Mouse (Mus musculus): ENCODE data around the gene Rpgrip1. TPM values are rescaled to one million over a fixed set of nuclear protein-coding genes. Genes with fewer than 3 reads are reported as not detected.
A peak's percentile ranks its signal among the peaks of the same experiment; 100 is the strongest.

The Rpgrip1 gene
- polyA plus RNA-seq, 1 experiment from 2014 or later, result 32.1 TPM

DNA sequence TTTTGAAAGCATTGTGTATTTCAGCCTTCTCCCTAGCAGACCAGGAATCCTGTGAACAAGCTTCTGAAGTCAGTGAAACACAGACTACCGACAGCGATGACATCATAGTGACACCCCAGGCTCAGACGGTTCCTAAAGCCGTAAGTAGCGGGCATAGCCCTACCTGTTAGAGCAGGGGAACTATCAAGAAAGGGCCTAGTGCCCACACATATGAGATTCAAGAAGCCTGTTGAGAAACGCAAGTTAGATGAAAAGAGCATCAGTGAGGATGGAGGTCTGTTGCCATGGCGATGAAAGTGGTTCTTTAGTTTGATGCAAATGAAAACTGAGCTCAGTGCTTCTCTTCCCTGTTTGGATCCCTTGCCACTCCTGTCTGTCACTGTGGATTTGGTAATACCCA lies 41.7 kb downstream of the Rpgrip1 start:
- Histone ChIP-seq H3K9me3 (replicated peaks) (no peaks in the 10 kb centered on the region), H3K27ac (ENCODE audit: poor library complexity, severe bottlenecking) (no peak overlapping the region), H3K4me2 (peak overlapping the region; percentile 42), H3K36me3 (no peaks in the 10 kb centered on the region), H3K27me3 (replicated peaks) (no peaks in the 10 kb centered on the region), H3K4me1 (replicated peaks) (no peaks in the 10 kb centered on the region), H3K4me3 (no peak overlapping the region), H3K9ac (no peak overlapping the region)
- ATAC-seq (ENCODE audit: insufficient number of reproducible peaks, low FRiP score), result no peak
- WGBS, result 34% methylated on average over 7 of the region's 7 CpGs

GRCm38 (mm10) chr14:52152613-52153012 lies 42.1 kb downstream of the Rpgrip1 start:
- Histone ChIP-seq H3K9ac (no peak overlapping the region), H3K4me2 (no peak overlapping the region), H3K27ac (ENCODE audit: poor library complexity, severe bottlenecking) (no peak overlapping the region), H3K4me1 (replicated peaks) (no peaks in the 10 kb centered on the region), H3K4me3 (no peak overlapping the region), H3K36me3 (no peaks in the 10 kb centered on the region), H3K27me3 (replicated peaks) (no peaks in the 10 kb centered on the region), H3K9me3 (replicated peaks) (no peaks in the 10 kb centered on the region)
- WGBS, result 46% methylated on average over 3 of the region's 3 CpGs
- ATAC-seq (ENCODE audit: insufficient number of reproducible peaks, low FRiP score), result no peak

GRCm38 (mm10) chr14:52155008-52155407 lies 44.5 kb downstream of the Rpgrip1 start:
- H3K27me3 ChIP-seq (replicated peaks), result no peaks in the 10 kb centered on the region
- H3K9me3 ChIP-seq (replicated peaks), result no peaks in the 10 kb centered on the region
- 88% methylated on average over 2 of the region's 2 CpGs for WGBS
- no peak for ATAC-seq (ENCODE audit: insufficient number of reproducible peaks, low FRiP score)
- no peaks in the 10 kb centered on the region for H3K4me1 ChIP-seq (replicated peaks)
- H3K27ac ChIP-seq (ENCODE audit: poor library complexity, severe bottlenecking), result no peak overlapping the region
- H3K4me3 ChIP-seq, result no peak overlapping the region
- H3K36me3 ChIP-seq, result peaks cover 20% of the 10 kb centered on the region
- no peak overlapping the region for H3K4me2 ChIP-seq
- H3K9ac ChIP-seq, result no peak overlapping the region

GRCm38 (mm10) chr14:52160911-52161310 lies 50.4 kb downstream of the Rpgrip1 start:
- H3K27ac ChIP-seq (ENCODE audit: poor library complexity, severe bottlenecking), result no peak overlapping the region
- no peaks in the 10 kb centered on the region for H3K9me3 ChIP-seq (replicated peaks)
- no peaks in the 10 kb centered on the region for H3K27me3 ChIP-seq (replicated peaks)
- H3K4me1 ChIP-seq (replicated peaks), result no peaks in the 10 kb centered on the region
- no peak overlapping the region for H3K9ac ChIP-seq
- 64% methylated on average over 6 of the region's 6 CpGs for WGBS
- no peak overlapping the region for H3K4me3 ChIP-seq
- peaks cover 68% of the 10 kb centered on the region for H3K36me3 ChIP-seq
- no peak for ATAC-seq (ENCODE audit: insufficient number of reproducible peaks, low FRiP score)
- no peak overlapping the region for H3K4me2 ChIP-seq

DNA sequence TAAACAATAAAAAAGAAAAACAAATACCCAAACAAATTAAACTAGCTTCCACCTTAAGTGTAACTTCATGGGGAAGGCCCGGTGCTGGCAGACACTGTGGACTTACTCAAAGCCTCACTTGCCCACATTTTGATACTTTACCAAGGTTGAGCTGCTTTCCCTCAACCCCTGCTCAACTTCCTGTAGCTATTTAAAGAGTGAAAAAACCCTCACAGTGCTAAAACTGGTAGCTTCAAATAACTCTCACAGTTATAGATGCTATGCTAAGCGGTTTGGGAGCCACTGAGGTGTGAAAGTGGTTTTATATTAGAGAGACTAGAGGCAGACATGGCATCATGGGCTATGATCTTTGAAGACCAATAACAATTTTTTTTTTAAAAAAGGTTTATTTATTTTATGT lies 56.1 kb downstream of the Rpgrip1 start:
- WGBS, result 84% methylated on average over 2 of the region's 2 CpGs
- Histone ChIP-seq H3K9me3 (replicated peaks) (no peaks in the 10 kb centered on the region), H3K4me1 (replicated peaks) (no peaks in the 10 kb centered on the region), H3K36me3 (peaks cover 76% of the 10 kb centered on the region), H3K27ac (ENCODE audit: poor library complexity, severe bottlenecking) (no peak overlapping the region), H3K4me2 (no peak overlapping the region), H3K4me3 (no peak overlapping the region), H3K9ac (no peak overlapping the region), H3K27me3 (replicated peaks) (no peaks in the 10 kb centered on the region)
- ATAC-seq (ENCODE audit: insufficient number of reproducible peaks, low FRiP score), result no peak

GRCm38 (mm10) chr14:52188788-52189187 lies 78.3 kb downstream of the Rpgrip1 start:
- H3K4me3 ChIP-seq, result no peak overlapping the region

GRCm38 (mm10) chr14:52189519-52189918 lies 79.0 kb downstream of the Rpgrip1 start:
- Histone ChIP-seq H3K4me3 (no peak overlapping the region), H3K9me3 (replicated peaks) (no peaks in the 10 kb centered on the region), H3K9ac (no peak overlapping the region), H3K4me2 (no peak overlapping the region), H3K27ac (ENCODE audit: poor library complexity, severe bottlenecking) (no peak overlapping the region), H3K4me1 (replicated peaks) (peaks cover 3% of the 10 kb centered on the region), H3K36me3 (peaks cover 11% of the 10 kb centered on the region), H3K27me3 (replicated peaks) (no peaks in the 10 kb centered on the region)
- WGBS, result 83% methylated on average over 2 of the region's 2 CpGs
- no peak for ATAC-seq (ENCODE audit: insufficient number of reproducible peaks, low FRiP score)

More at GRCm38 (mm10) chr14:52188788-52189187, 78.3 kb downstream of the Rpgrip1 start:
- no peak for ATAC-seq (ENCODE audit: insufficient number of reproducible peaks, low FRiP score)
- Histone ChIP-seq H3K9ac (no peak overlapping the region), H3K27ac (ENCODE audit: poor library complexity, severe bottlenecking) (no peak overlapping the region), H3K9me3 (replicated peaks) (no peaks in the 10 kb centered on the region), H3K27me3 (replicated peaks) (no peaks in the 10 kb centered on the region), H3K36me3 (peaks cover 11% of the 10 kb centered on the region), H3K4me1 (replicated peaks) (peaks cover 4% of the 10 kb centered on the region), H3K4me2 (no peak overlapping the region)
- 85% methylated on average over 1 of the region's 1 CpGs for WGBS

DNA sequence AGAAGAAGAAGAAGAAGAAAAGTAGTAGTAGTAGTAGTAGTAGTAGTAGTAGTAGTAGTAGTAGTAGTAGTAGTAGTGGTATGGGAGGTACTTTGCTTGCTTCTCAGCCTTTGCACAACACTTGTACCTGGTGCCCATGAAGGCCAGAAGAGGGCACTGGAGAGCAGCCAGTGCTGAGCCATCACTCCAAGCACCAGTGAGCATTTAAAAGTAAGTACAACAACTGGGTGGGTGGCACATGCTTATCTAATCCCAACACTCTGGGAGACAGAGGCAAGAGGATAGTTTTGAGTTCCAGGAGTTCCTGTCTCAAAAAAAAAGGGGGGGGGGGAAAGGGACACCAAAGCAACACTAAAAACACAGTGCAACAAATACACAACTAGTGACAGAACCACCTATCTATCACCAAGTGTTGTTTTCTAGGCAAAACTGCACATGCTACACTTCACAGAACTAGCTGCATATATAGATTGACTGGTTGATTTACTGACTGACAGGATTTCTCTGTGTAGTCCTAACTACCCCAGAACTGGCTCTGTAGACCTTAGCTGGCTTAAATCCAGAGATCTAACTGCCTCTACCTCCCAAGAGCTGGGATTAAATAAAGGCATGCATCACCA lies 80.3 kb downstream of the Rpgrip1 start:
- Histone ChIP-seq H3K4me1 (replicated peaks) (no peaks in the 10 kb centered on the region; the same call in 1 of the 2 replicates), H3K9me3 (replicated peaks) (no peaks in the 10 kb centered on the region)
- ATAC-seq (ENCODE audit: insufficient number of reproducible peaks, low FRiP score), result 0 out of 2 replicates have a peak, but pooled peaks have one; percentile 36

GRCm38 (mm10) chr14:52195691-52196090 lies 85.2 kb downstream of the Rpgrip1 start:
- Histone ChIP-seq H3K27ac (ENCODE audit: poor library complexity, severe bottlenecking) (no peak overlapping the region), H3K9ac (no peak overlapping the region), H3K9me3 (replicated peaks) (no peaks in the 10 kb centered on the region), H3K36me3 (peaks cover 28% of the 10 kb centered on the region), H3K4me3 (peak overlapping the region; percentile 93), H3K4me2 (peak overlapping the region; percentile 80), H3K27me3 (replicated peaks) (no peaks in the 10 kb centered on the region), H3K4me1 (replicated peaks) (peaks cover 7% of the 10 kb centered on the region; the same call in 1 of the 2 replicates)
- no peak for ATAC-seq (ENCODE audit: insufficient number of reproducible peaks, low FRiP score)
- WGBS, result 14% methylated on average over 3 of the region's 3 CpGs

More for the DNA sequence above, 80.3 kb downstream of the Rpgrip1 start:
- no peak overlapping the region for H3K27ac ChIP-seq (ENCODE audit: poor library complexity, severe bottlenecking)
- no peak overlapping the region for H3K9ac ChIP-seq
- H3K4me2 ChIP-seq, result no peak overlapping the region
- H3K36me3 ChIP-seq, result peaks cover 11% of the 10 kb centered on the region
- H3K4me3 ChIP-seq, result no peak overlapping the region
- H3K27me3 ChIP-seq (replicated peaks), result no peaks in the 10 kb centered on the region

DNA sequence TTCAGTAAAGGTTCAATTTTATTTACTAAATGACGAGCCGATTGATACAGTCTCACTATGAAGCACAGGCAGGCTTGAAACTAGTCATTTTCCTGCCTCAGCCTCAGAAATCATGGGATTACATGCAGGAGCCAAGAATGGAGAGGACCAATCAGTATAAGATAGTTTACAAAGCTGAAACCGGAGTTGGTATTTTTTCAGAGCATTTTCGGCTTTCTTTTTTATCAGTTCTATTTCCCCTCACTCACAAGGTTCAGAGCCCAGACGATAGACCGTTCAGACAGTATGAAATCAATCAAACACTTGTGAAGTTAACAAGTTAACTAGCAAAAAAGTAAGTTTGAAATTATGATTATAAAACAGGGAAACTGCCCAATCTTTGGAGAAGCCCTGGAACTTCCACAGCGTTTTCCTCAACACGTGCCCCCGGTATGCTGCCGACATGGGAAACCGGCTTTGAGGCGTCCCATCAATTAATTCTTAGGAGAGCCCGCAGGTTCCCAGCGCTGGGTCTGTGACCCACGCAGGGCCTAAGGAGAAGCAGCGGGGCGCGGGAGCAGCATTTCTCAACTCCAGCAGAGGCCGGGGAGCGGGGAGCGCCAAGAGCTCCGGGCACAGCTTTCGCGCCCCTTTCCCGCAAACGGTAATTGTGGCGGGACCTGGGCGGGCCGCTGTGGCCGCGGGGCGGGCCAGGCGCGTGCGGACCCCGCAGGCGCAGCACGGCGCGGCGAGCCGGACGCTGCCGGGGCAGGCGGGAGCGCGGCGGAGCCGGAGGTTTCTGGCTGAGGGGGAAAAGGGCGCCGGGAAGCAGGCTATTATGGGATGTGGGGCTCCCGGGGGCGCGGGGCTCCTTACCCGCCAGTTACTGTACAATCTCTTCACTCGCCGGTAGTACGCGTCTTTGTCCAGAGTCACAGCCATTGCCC lies 86.0 kb downstream of the Rpgrip1 start:
- Histone ChIP-seq H3K27me3 (replicated peaks) (no peaks in the 10 kb centered on the region), H3K36me3 (peaks cover 32% of the 10 kb centered on the region), H3K27ac (ENCODE audit: poor library complexity, severe bottlenecking) (peak overlapping the region; percentile 96), H3K9me3 (replicated peaks) (no peaks in the 10 kb centered on the region), H3K4me2 (peak overlapping the region; percentile 80), H3K9ac (peak overlapping the region; percentile 97), H3K4me1 (replicated peaks) (peaks cover 7% of the 10 kb centered on the region; the same call in 1 of the 2 replicates), H3K4me3 (peak overlapping the region; percentile 93)
- ATAC-seq (ENCODE audit: insufficient number of reproducible peaks, low FRiP score), result peak; percentile 54
- under 1% methylated on average over 57 of the region's 59 CpGs for WGBS

DNA sequence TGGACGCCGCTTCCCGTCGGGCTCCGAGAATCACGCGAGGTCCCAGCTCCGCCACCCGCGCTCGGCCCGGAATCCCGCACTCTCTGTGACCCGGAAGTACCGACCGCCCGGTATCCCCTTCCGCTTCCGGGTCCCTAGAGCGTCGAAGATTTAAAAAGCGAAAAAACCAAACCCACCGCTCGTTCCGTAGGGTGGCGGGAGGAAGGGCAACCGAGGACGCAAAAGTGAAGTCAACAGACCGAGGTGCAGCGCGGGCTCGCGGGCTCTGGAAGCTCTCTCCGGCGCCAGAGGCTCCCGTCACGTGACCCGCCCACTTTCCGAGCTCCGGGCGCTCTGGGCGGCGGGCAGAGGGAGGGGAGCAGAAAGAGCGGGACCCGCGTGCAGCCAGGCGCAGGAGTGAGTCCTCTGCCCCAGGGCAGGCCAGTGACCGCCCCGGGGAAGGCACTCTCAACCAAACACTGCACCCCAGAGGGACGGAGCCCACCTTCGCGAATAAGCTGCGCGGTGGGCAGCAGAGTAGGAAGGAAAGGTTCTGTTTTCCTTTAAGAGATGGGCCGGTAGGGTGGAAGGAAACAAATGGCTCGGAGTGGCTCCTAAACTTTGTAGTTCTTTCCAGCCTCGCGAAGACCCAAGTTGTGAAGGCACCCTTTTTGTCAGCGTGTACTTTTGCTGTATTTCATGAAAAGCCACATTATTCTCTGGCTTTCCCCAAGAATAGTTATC lies 86.8 kb downstream of the Rpgrip1 start, which contains the start of gene Supt16:
TSS of gene Supt16 (minus strand) at position 261 of the 723 bp plus-strand sequence.
- ATAC-seq (ENCODE audit: insufficient number of reproducible peaks, low FRiP score), result peak; percentile 93
- Histone ChIP-seq H3K9ac (peak within 1 kb of the TSS; percentile 97), H3K4me2 (peak within 1 kb of the TSS; percentile 80), H3K27me3 (replicated peaks) (no peaks in the 10 kb centered on the region), H3K27ac (ENCODE audit: poor library complexity, severe bottlenecking) (peak within 1 kb of the TSS; percentile 96), H3K36me3 (peaks cover 37% of the 10 kb centered on the region), H3K9me3 (replicated peaks) (no peaks in the 10 kb centered on the region), H3K4me1 (replicated peaks) (peaks cover 7% of the 10 kb centered on the region; the same call in 1 of the 2 replicates), H3K4me3 (peak within 1 kb of the TSS; percentile 93)
- under 1% methylated on average over 59 of the region's 59 CpGs for WGBS

All from heart, embryonic 12.5 days (tissue).